Mouse (Mus musculus): ENCODE measurements at regions not wholly inside any gene's neighbourhood (a gene's known extent, or its start where the extent isn't known, plus 50 kb on each side); places are given as distances from the start of the nearest gene placed in this dataset.
"Not testable (repeated sequence)": the region's sequence is repeated elsewhere in the genome, so short reads cannot be mapped to it uniquely, and the experiment has no call there.

DNA sequence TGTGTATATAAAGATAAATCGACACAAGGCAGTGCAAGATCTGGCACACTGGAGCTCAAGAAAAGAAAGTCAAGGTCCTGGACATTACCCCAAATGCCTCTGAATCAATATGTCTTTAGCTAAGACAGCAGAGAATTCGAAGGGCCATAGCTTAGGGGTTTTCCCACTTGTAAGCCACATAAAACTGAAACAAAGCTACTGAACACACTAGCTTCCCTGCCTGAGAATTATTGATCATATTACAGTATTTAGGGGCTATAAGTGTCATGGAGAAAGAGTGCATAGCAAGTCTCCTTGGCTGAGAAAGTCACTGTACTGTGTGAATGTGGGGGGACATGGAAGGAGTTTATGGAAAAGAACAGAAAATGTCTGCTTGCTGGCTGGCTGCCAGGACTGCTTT is 207.3 kb upstream of the Htr1f start:
- no peak for DNase-seq

DNA sequence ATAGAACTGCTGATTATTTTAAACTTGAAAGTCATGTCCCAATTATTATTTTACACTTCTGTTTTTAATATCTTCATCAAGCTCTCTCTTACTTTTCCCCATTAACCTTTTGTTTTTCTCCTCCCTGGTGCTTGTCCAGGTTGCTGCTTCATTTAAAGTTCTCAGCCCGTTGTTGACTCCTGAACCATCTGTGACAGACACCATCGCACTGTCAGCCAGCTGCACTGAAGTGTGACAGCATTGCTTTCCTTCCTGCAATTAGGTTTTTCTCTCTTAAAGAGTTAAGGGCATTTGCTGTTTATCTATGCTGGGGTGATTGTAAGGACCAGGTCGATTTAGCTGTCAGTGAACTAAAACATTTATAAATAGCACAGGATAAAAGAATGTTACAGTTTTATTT is 205.3 kb upstream of the Pou1f1 start:
- DNase-seq: no peak

DNA sequence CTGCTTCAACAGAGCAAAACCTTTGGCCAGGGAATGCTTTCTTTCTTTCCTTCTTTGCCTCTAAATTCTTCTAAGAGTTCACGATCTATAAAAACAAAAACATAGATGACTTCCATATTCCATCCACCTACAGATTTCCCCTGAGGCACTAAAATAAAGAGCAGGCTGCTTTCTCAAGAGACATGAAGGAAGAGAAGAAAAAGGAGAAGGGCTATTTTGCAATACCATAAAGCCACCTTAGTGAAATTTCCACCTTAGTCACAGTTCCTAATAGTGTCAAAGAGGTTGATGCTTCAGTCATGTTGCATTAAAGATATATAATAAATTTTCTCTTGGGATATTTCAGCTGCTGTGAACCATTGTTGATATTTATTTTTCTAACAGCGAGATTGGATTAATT is 187.9 kb upstream of the Pou1f1 start:
- no peak for DNase-seq

DNA sequence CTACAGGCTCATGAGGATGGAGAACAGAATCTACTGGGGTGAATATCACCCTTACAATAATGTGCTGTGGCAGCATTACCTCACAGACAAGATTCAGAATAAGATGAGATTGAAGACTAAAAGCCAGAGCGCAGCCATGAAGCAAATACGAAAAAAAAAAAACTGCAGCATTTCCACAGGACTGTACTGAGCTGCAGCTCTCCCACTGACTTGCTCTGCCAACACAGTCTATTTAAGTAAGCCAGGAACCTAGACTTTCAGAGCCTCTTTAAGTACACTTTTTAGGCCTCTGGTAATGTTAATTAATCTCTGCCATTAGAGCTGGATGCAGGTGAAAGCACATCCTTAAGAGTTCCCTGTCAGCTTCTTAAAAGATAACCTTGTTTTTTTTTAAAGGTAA is 181.1 kb upstream of the Pou1f1 start:
- no peak for DNase-seq

GRCm38 (mm10) chr16:65359881-65360280 is 160.4 kb upstream of the Pou1f1 start:
- DNase-seq: no peak

DNA sequence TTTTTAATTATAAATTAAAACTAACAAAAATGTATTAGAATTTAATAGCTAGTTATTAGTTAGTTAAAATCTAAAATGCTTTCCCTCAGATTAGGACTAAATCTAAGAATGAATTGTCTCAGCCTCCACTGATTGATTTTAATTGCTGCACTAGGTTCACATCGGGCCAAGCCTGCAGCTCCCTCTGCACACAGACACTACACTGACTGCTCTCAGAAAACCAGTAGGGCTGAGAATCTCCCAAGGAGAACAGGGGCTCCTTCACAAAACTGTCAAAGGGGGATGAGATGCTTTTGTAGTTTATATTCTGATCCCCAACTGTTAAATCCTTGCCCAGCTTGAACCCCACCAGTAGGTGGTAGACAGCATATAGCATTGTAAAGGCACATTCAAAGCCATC is 151.0 kb upstream of the Pou1f1 start:
- no peak for DNase-seq

- peak in 1 of 2 experiments; percentile 10 for DNase-seq
Observed at GRCm38 (mm10) chr16:65370939-65371338, 149.4 kb upstream of the Pou1f1 start.

DNA sequence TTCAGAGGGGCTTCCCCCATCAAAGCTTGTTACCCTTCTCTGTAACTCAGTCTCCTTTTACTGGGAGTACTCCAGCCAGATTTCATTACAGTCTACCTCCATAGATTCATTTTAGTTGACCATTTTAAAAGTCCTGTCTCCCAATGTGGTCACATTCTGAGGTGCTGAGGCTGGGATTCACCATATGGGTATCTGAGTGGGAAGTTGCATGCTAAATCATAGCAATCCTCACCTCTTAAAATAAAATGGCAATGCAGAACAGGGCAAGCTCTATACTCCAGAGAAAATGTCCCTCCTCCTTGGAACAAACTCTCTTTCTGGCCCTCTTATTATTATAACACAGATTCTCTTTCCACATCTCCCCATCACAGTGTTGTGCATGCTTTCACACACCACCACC is 143.8 kb upstream of the Pou1f1 start:
- DNase-seq: no peak

- DNase-seq: no peak
Observed at GRCm38 (mm10) chr16:65378276-65378675, 142.0 kb upstream of the Pou1f1 start.

GRCm38 (mm10) chr16:65379939-65380338 is 140.4 kb upstream of the Pou1f1 start:
- no peak for DNase-seq

DNA sequence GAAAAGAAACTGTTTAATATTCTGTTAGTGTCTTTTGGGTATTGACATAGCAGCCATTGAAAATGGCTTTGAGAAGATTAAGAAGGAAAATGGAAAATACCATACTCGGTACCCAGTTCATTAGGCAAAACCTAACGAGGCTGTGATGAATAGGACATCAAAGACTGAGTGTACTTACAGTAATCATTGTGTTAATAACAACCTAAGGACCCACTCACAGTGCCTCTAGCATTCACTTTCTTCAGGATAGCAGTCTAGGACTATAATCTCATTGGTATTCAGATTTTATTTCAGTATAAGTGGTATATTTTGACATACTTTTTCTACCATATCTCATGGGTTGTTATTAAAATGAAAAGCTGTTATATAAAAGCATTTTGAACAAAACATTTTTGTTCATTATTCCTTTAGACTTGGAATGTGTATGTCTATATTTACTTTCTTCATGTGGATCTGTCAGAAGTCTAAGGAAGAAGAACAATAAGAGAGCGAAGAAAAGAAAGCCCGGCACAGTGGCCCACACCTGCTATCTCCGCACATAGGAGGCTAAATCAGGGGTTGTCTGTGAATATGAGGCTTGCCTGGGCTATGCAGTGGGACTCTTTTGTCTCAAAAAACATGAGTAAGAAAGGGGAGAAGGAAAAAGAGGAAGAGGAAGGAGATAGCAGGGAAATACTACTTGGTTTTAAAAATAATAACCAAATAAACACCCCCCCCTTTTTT is 116.2 kb upstream of the Pou1f1 start:
- no peak for DNase-seq

- no peak for DNase-seq
Observed at GRCm38 (mm10) chr16:65404816-65405215, 115.5 kb upstream of the Pou1f1 start.

DNA sequence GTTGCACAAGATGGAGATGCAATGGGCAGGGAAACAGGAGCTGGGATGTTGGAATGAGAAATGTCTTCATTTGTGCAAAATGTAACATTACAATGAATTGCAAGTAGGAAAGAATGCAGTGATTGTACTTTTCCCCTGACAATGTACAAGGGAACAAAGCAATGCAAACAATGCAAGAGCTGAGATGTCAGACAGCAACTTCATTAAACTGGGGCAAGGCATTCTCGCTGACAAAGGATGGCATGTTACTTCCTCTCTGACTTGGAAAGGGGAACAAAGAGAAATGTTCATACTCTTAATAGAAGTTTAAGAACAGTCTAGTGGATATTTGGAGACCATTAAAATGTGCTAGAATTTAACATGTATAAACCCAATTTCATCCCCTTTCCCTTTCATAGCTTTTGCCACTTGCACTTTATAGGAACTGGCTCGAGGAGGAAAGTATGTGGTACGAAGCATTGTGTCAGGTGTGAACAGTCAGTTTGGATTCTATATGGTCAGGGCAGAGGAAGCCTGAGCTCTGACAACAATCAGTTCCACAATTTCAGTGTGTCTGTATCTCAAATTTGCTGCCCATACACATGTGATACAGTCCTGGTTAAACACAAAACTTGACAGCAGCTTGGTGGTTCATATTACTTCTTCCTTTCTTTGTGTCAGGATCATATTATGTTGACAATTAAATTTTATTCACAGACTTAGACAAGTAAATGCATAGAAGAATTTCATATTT is 114.3 kb upstream of the Pou1f1 start:
- DNase-seq: no peak

GRCm38 (mm10) chr16:65432046-65432445 is 88.3 kb upstream of the Pou1f1 start:
- not testable (repeated sequence) for DNase-seq

DNA sequence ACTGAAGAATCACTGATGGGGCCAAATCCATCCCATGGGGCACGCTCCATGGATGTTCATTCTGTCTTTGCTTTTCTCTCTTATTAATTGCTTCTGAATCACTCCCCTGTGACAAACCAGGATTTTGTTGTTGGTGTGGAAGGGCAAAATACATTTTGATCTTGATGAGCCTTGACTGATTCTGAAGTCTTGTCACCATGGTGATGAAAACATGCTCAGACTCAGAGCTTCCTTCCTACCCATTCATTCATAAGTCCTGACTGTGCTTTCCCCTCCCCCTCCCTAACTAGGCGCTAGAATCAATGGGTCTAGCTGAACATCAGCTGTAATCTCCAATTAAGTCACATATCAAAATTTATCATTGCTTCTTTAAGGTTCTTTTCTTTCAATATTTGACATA is 84.2 kb upstream of the Pou1f1 start:
- DNase-seq: no peak

GRCm38 (mm10) chr16:65441954-65442353 is 78.4 kb upstream of the Pou1f1 start:
- DNase-seq: no peak

DNA sequence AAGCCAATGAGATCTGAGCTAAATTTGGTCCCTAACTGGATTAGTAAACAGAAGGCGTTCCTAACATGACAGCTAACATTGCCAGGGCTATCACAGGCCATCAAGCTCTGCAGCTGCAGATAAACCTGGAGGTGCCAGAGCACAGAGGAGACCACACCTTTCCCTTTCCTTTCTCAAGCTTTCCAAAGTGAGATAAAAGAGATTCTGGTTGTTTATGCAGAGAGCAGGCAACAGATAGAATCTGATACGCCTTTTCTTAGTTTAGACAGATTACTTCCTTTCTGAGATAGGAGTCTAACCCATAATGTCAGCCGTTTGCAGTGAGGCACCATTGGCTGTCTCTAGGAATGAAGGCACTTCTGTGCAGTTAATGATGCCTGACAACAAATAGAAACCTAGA is 71.5 kb upstream of the Pou1f1 start:
- peak; percentile 6 to 65 for DNase-seq

DNA sequence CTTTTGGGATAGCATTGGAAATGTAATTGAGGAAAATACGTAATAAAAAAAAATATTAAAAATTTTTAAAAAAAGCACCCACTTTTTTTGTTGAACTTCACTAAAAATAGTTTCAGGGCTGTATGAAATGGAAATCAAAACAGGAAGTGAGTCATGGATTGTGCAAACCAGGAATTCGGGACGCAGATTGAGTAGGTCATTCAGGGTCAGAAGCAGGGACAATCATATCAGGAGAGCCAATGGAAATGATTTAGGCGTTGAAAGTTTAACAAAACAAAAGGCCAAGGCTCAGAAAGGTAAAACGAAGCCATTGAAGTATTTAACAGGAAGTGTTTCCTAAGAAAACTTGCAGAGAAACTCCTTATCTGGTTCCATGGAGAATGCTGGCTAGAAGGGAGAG is 69.6 kb upstream of the Pou1f1 start:
- DNase-seq: no peak

DNA sequence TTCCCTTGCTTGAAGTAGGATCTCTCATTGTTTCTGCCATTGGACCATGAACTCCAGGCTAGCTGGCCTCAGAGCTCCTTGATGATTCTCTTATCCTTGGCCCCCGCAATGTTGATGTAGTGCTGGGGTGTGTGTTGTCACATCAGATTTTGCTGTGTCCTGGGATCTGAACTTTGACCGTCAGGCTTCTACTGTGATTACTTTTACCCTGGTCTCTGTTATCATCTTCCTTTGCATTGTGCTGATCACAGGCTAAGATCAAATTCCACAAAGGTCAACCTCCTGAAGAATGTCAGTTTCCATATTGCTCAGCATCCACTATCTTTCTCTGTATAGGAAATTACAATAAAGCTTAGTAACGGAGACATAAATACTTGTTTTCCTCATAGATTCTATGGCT is 68.4 kb upstream of the Pou1f1 start:
- DNase-seq: no peak

DNA sequence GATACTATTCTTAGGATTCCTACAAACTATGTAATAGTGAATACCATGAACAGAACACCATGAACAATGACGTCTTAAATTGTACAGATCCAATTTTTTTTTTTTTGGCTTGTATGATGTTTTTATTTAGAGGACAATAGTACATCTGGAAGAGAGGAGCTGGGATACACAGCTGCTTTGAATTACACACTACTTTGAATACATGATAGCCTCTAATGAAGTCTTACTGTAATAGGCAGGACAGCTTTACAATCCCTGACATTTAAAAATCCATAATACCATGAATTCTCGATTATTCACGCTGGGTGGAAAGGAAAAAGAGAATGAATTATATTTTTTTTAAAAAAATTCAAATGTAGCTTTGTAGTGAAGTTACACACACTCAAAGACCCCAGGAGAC is 63.4 kb upstream of the Pou1f1 start:
- DNase-seq: not testable (repeated sequence)

DNA sequence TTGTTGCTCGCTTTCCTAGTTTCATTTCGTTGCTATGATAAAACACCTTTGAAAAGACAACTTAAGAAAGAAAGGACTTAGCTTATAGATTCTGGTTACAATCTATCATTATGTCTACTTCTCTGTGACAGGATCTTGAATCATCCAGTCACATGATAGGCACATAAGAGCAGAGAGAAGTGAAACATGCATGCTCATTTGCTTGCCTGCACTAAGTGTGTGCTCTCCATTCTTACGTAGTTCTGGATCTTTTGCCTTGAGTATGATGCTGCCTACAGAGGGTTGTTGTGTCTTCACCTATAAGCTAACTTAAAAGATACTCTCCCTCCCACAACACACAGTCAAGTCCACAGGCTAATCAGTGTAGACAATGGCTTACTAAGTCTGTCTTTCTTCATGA is 62.1 kb upstream of the Pou1f1 start:
- no peak for DNase-seq

- no peak for DNase-seq
Observed at GRCm38 (mm10) chr16:65469681-65470080, 50.6 kb upstream of the Pou1f1 start.
